Mouse (Mus musculus) layer of hippocampus, postnatal 25 days (tissue): Measurements from ENCODE around the gene B430306N03Rik. TPM values are rescaled to one million over a fixed set of nuclear protein-coding genes. Genes with fewer than 3 reads are reported as not detected.
"Not testable (repeated sequence)": the region's sequence is repeated elsewhere in the genome, so short reads cannot be mapped to it uniquely, and the experiment has no call there.

ENCODE experiments used
- DNase-seq, 2 experiments: peaks; one replicate each; pipeline ENCODE4 v3.0.0; 2022; ENCODE audit warnings: mixed read lengths in 2 of 2, low spot score in 1 of 2; ENCODE audit errors: extremely low spot score in 1 of 2
- total RNA-seq, 2 experiments: library from RNA; stranded (reverse); gene quantifications; 2 replicates each; pipeline ENCODE4 v1.2.3; 2021

The B430306N03Rik gene
- under 1 TPM in 1 of 2 experiments, not detected in 1; 0.12 TPM for total RNA-seq

DNA sequence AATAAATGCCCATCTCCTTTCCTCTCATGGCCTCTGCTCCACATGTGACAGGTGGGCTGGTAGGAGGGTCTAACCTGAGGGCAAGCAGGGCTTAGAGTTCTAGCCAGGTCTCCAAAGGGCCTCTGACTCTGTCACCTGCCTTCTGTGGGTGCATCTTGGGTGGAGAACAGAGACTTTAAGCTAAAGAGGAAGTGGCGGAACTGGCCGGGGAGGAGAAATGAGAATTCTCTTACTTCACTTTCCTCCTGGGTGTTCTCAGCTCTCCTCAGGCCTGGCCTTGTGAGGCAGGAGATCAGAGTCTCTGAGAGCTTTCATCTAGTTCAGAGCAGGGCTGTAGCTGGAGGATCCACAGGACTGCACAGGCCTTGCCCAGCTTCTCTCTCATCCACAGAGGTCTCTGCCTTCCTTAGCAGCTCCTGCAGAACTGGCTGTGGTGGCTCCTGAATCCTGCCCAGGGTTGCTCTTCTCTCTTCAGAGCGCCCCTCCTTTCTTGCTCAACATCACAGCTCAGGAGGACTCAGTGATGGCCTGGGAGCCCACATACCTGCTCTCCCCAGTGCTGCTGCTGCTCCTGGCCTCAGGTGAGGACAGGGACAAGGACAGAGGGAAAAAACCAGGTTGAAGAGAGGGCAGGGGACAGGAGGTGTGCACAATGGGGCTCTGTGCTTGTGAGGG, at the start of gene B430306N03Rik:
Gene B430306N03Rik, plus strand, starts transcription at position 237 of the 675 bp plus-strand sequence.
- not testable (repeated sequence) for DNase-seq

DNA sequence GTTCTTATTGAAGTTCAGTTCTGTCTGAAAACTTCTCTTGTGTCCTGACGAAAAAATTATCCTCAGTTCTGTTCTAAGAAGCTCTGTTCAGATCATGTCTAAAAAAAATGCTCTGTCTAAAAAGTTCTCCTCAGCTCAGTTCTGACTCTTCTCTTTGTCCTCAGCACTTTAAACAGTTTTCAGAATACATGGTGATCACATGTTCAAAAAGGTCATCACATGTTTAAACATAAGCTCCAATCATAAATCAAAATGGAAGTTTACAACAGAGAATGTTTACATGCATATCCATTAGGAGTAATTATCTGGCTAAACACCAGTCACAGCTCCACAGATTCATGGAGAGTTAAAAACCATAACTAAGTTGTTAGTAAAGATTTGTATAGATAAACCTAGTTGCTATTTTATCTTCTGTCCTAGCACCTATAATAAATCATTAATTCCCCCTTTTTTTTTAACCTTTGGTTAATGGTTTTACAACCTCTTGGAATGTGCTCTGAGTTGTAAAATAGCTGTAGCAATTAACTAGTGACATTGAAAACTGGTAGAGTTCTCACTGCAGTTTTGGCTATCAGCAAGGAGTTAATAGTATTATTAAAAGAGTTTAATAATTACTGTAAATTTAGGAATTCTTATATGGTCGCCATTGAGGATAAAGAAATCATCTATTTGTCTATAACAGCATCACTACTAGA, 49.2 kb upstream of the B430306N03Rik start:
- no peak for DNase-seq

DNA sequence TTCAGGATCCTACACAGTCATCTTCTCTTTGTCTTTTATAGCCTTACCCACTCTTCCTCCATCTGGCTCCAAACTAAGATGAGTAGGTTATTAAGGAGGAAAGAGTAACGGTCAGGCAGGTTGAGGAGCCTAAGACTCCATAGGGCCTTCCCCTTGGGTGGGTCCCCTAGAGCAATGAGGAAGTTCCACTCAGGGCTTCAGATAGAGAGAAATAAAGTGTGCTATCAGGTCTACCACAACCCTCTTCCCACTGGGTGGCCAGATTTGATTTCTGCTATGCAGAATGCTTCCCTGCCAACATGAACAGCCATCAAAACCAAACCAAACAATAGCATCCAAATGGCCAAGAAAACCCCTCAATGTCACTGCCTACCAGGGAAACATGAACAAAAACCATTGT, 48.4 kb upstream of the B430306N03Rik start:
- DNase-seq, result no peak

DNA sequence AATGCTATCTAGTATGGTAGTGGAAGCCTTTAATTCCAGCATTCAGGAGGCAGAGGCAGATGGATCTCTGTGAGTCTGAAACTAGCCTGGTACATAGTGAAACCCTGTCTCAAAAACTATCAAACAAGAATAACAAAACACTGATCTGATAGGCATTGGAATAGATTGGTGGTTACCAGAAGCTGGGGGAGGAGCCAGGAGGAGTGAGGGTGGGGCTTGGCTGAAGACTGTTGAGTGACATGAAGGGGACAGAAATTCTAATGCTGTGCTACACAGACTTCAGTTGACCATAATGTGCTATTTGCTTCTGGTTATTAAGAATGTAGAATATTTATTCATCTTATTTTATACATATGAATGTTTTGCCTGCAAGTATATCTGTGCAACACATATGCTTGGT, 47.7 kb upstream of the B430306N03Rik start:
- no peak for DNase-seq

DNA sequence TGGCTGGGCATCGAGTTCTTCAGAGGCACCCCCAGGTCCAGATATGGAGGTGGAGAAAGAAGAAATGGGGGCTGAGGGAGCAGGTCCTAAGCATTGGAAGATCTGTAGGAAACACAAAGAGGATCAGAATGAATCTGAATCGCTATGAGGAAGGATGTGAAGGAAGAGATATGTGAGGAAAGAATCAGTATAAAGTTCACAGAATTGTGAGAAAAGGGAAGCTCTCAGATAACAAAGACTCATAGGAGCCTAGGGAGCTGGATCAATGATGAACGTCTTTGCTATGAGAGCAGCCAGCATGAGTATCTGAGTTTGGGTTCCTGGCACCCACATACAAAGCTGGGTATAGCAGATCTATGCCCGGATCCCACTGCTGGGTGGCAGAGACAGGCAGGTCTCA, 46.1 kb upstream of the B430306N03Rik start:
- DNase-seq, result no peak

DNA sequence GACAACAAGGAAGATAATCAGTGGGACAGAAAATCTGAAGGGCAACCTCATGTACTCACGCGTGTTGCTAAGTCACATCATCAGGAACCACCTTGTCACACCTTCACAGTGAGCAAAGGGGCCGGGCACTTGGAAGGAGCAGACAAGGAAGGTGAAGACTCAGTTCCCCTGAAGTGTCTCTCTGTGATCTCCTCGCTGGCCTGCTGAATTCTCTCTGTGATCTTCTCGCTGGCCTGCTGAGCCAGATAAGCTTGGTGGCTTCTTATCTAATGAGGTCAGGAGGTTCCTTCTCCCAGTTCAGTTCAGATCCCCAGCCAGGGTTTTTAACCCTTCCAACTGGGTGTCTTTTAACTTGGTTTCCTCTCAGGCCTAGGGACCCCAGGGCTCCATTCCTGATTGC, 43.8 kb upstream of the B430306N03Rik start:
- no peak for DNase-seq

DNA sequence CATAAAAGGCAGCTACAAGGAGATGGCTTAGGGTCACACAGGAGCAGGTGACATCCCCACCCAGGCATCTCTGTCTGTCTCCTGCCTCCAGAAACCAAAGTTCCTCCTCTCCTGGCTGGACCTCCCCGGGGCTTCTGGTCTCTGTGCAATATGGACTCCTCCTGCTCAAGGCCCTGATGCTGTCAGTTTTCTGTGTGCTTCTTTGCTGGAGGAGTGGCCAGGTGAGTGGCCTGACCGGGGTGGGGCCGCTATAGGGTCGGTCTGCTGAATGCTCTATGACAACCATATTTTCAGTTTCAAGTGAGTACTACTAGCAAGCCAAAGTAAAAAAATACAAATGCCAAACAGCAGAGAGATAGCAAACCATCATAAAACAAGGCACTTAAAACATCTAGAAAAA, 43.3 kb upstream of the B430306N03Rik start:
- DNase-seq, result no peak

DNA sequence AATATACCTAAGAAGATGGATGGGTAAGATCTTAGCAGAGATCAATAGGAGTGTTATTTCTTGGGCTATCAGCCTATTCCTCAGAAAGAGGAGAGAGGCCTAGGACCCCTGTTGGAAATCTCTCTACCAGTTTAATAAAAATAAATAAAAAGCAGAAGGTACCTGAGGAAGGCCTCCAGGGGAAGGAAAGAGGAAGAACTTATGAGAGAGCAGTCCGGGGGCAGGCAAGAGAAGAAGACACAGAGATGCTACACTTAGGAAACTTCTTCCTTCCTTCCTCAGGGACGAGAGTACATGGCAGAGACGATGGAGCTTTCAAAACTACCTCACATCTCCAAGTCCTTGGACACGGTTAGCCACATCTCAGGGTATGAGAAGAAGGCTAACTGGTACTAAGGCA, 41.8 kb upstream of the B430306N03Rik start:
- no peak for DNase-seq

DNA sequence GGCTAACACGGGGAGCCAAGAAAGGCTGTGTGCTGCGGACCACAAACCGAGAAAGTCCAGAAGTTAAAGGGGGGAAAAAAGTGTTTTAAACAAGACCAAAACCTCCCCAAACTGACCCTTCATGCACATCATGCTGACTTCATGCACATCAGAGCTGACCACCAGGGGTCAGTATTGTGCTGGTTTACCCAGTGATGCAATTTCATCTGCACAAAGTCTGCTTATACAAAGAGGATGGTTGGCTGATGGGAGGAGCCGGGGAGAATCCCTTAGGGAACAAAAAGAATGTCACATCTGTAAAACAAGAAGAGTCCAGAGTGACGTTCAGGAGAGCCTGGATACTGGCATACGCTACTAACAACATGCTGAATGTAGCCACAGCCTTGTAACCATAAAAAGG, 41.1 kb upstream of the B430306N03Rik start:
- DNase-seq, result peak; percentile 63 to 88

DNA sequence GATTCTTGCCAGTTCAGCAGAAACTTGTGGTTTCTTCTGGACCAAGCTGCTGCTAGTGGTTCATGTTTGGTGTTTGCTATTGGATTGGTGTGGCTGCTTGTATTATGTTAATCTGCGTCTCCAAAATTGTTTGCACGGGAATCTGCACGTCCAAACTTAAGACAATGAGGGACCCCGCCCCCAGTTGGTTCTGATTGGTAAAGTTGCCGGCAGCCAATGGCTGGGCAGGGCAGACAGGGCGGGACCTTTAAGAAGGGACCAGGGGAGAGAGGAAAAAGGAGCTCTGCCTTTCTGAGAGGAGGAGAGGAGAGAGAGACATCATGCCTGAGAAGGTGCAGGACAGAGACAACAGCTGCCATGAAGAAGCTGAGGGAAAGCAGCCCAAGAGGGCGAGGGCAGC, 40.2 kb upstream of the B430306N03Rik start:
- no peak for DNase-seq

DNA sequence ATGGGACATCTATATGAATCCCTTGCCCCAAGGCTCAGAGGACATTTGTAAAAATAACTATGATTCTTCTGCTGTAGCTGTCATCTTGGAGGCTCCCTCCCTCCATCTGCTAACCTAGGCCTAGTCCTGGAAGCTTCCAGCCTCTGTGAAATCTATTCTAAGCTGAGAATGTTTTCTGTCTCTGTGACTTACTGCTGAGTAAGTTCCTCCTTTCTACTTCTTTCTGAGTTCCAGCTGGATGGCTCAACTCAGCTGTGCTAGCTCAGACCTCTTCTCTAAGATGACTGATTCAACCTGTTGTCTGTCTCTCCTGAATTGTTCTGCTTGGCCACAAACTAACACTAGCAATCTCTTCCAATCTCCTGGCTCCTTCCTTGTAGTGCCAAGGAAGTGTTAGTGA, 37.6 kb upstream of the B430306N03Rik start:
- DNase-seq, result no peak

DNA sequence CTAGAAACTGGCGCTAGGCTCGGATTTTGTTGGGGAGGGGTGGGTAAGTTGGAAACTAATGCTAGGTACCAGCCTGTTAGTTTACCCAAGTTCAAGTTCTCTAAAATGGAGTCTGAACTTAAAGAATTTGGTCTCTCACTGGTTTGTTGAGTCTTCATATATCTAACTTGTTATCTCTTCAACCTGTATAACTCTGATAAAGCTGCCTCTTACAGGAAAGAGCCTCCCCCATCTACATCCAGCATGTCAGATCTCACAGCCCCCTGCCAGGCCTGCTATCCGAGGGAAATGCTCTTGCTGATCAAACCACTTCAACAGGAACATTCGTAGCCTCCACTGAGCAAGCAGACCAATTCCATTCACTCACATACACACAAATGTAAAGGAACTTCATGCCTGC, 36.9 kb upstream of the B430306N03Rik start:
- DNase-seq, result no peak

DNA sequence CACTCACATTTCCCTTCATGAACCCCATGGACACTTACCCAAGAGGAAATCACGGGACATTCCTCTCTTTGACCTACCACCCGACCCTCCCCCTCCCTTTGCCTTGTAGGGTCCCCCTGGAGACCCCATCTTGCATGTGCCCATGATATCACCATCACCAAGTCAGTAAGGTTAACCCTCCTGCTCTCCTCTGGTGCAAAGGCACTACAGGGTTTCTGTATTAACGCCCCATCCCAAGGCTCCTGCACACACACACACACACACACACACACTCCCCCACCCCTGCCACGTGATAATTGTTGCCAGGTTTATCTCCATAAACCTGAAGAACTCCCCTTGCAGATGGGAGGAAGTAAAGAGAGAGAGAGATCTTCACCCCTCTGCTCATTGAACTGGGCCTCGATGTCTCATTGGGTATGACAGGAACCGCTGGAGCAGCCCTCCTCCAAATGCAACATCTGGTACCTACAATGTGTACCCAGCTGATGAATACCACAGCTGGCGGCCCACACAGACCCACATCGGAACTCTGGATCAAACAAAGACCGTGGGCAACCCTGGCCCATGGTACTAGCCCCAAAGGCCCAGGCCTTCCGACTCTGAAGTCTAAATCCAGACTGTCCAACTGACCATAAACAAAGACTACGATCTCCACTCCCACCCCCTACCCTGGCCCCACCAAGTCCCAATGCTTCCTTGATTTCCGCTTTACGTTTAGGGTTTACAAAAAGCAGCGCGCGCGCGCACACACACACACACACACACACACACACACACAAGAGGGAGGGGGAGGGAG, 34.8 kb upstream of the B430306N03Rik start:
- no peak for DNase-seq

DNA sequence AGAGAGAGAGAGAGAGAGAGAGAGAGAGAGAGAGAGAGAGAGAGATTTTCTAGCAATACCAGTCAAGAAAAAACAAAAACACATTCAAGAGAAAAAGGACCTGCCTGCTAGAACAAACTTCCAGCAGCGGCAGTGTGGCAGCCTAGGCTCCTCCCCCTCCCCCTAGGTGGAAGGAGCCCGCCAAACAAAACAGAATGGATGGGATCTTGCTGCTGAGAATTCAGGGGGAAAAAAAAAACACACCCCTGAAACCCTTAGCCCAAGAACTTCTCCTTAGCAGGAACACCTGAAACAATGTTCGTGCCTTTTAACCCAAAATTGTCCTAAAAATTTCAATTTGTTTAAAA, 34.2 kb upstream of the B430306N03Rik start:
- no peak for DNase-seq

DNA sequence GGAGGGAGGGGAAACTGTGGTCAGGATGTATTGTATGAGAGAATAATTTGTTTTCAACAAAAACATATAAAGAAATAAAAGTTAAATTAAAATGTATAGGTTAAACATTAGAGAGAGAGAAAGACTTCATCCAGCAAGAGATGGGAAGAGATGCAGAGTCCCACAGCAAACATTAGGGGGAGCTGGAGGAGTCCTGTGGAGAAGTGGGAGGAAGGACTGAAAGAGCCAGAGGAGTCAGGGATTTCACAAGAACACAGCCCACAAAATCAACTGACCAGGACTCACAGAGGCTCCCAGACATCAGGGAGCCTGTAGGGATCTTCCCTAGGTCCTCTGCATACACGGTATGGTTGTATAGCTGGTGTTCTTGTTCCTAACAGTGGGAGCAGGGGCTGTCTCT, 29.2 kb upstream of the B430306N03Rik start:
- DNase-seq, result no peak

DNA sequence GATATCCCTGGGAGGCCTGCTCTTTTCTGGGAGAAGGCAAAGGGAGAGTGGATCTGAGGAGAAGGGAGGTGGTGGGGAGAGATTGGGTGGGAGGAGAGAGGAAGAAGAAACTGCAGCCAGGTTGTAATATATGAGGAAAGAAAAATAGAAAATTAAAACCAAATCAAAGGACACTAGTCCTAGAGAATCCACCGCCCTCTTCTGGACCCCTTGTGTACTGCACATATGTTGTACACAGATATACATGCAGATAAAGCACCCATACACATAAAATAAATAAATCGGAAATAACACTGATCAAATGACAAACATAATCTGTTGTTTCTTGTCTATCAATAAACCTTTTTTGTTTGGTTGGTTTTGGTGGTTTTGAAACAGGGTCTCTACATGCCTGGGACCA, 28.7 kb upstream of the B430306N03Rik start:
- no peak for DNase-seq

DNA sequence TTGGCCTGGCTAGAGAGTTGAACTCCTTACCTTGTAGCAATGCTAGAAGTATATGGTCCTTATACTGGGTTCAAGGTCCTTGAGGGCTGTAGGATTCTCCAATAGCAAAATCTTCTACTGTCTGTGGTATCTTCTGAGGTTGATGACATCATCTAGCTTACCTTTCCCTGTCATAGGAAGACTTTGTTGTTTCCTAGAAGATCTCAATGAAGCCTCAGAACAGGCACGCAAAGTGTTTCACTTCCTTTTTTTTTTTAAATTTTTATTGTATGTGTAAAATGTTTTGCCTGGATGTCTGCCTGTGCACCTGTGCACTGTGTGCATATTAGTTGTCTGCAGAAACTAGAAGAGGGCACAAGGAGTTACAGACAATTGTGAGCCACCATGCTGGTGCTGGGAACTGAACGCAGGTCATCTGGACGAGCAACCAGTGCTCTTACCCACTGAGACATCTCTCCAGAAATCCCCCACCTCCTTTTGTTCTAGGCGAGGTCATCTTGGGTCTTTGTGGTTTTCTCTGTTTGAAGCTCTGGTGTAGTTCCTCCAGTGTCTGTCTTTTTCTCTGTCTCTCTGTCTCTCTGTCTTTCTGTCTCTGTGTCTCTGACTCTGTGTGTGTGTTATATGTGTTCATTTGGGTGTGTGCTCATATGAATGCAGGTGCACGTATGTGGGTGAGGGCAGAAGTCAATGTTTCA, 22.3 kb upstream of the B430306N03Rik start:
- DNase-seq, result no peak

DNA sequence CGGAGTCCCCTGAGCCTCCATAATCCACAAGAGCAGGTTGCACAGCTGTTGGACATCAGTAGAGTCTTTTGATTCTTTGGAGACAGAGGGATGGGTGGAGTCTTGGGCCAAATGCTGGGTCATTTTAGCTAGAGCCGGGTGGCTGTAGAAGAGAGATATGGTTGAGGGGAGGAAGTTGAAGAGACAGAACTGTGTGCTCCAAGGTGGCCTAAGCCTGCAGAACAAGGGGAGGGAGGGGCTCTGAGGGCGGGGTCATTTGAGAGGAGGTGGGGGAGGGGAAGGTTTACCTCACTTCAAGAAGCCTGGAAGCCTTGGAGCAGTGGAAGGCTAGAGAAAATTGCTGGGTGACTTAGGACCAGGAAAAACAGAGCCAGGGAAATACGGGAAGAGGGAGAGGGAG, 16.7 kb upstream of the B430306N03Rik start, which contains the start of gene Treml2:
Gene Treml2, plus strand, starts transcription at position 296 of the 400 bp plus-strand sequence.
- no peak for DNase-seq

DNA sequence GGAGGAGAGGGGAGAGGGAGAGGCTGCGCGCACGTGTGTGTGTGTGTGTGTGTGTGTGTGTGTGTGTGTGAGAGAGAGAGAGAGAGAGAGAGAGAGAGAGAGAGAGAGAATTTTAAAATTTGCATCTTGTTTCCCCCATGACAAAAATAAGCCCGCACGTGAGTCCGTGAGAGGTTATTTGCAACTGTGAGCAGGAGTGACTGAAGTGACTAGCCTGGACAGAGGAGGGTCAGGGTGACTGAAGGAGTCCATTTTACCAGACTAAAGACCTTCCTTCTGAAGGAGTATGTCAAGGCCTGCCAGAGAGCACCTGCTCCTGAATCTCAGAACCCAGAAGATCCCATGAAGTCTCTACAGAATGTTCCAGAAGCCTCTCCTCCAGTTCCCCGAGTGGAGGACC, 16.2 kb upstream of the B430306N03Rik start:
- DNase-seq, result no peak

DNA sequence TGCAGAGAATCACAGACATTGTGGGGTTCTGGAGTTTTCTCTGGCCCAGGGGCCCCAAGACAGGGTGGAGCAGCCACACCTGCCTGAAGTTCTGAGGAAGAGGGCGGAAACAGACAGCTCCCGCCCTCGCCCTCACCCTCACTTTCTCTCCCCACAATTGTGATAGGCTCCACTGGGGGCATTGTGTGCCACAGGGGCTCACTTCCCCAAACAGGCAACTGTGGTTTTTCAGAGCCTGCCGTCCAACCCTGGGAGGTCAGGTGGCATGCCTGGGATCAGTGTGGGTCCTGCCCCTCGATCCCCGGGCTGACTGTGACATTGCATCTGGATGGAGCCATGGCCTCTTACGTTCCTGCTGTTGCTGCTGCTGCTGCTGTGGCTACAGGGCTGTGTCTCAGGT, 15.7 kb upstream of the B430306N03Rik start:
- DNase-seq, result no peak

DNA sequence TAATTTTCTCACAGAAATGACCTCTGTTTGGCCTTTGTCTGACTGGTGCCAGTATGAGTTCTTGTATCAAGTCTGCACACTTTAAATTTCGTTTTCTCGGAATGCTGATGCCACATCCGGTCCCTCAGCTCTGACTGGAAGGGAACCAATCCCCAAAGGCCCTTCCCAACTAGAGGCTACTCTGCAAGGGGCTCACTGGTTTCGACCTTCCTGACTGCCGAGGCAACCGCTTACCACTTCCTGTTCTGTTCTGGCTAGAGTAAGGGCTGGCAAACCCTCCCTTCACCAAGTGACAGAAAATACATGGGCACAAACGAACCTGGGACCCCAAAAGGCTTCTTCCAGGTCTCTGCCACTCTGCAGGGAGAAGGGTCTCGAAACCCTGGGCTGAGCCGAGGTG, 15.1 kb upstream of the B430306N03Rik start:
- no peak for DNase-seq
